Mouse (Mus musculus): ENCODE data around the gene 2300003K06Rik.
"Not testable (repeated sequence)": the region's sequence is repeated elsewhere in the genome, so short reads cannot be mapped to it uniquely, and the experiment has no call there.

Gene 2300003K06Rik

DNA sequence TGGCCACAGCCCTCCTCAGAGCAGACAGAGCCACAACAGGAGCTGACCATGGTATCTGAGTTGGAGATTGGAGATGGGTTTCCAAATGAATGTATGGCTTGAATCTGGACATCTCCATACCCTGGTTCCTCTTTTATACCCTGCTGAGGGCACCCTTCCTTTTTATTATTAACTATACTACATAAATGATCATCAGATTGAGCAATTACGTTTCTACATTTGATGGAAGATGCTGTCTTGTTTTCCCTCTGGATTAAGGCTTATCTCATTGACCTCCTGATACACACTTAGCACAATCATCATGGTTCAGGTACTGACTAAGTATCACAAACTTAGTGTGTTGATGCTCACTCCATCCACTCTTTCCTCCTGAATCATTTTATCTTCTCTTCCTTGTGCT is at the start of gene 2300003K06Rik:
Gene 2300003K06Rik (minus strand): TSS at position 101 of the 400 bp plus-strand sequence.
- DNase-seq: no peak

DNA sequence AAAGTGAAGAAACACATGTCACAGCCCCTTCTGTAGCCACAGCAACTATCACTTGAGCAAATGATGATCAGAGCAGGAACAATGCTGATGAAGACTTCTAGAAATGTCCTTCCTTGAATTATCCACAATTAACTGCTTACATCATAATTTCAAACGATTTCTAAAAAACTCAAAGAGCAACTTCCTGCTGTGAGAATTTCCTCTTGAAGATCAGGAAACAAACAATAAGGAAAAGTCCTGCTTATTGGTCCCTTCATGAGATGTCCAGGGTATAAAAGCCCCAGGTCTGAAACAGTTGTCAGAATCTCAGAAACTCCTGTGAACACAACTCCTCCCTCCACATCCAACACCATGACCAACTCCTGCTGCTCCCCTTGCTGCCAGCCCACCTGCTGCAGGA is 41.0 kb upstream of the 2300003K06Rik start, which contains the start of gene Gm11567:
Gene Gm11567 (plus strand): TSS at position 301 of the 400 bp plus-strand sequence.
- DNase-seq: not testable (repeated sequence)

DNA sequence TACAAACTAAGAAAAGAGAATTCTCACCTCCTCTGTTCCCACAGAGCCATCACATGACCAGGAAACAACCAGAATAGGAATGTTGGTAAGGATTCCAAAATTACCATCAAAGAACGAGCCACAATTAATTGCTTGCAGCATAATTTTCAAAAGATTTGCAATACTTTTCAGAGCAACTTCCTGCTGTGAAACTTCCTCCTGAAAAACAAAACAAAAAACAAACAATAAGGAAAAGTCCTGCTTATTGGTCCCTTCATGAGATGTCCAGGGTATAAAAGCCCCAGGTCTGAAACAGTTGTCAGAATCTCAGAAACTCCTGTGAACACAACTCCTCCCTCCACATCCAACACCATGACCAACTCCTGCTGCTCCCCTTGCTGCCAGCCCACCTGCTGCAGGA is 35.2 kb upstream of the 2300003K06Rik start, which contains the start of gene Krtap9-1:
Gene Krtap9-1 (plus strand): TSS at position 301 of the 400 bp plus-strand sequence.
- DNase-seq: not testable (repeated sequence)

GRCm38 (mm10) chr11:99864176-99864575 is 26.3 kb upstream of the 2300003K06Rik start, which contains the start of gene Gm11559:
TSS of gene Gm11559 (plus strand) at chr11:99864476.
- not testable (repeated sequence) for DNase-seq

DNA sequence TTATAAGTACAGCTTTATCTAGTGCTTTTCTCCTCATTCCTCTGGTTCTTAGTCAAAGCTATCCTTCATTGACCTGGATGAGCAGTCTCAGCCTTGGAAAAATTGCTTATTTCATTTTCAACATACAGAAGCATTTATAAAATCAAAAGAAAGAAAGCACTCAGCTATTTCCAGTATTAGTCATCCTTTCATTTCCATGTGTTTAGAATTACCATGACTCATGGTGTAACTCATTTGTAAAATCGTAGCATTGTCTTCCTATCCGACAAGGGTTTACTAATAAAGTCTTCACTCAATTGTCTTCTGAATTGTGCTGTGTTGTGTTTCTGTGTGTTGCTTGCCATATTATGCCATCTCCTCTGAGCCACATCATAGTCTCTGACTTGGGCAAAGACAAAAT is 20.9 kb upstream of the 2300003K06Rik start:
- DNase-seq: no peak

DNA sequence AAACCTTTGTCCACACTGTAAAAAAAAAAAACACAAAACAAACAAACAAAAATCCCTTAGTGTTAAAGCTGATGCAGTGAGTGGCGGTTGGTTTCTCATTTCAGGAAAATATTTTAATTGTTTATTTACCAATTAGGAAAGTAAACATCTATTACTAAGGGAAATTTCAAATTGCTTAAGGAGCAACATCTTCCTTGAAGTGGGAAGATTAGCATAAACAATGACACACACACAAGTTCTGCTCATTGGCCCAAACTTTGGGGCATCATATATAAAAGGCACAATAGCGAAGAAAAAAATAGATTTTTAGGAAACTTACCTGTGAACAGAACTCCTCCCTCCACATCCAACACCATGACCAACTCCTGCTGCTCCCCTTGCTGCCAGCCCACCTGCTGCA is 19.8 kb upstream of the 2300003K06Rik start, which contains the start of gene Gm11568:
Gene Gm11568 (plus strand): TSS at position 301 of the 400 bp plus-strand sequence.
- DNase-seq: no peak

DNA sequence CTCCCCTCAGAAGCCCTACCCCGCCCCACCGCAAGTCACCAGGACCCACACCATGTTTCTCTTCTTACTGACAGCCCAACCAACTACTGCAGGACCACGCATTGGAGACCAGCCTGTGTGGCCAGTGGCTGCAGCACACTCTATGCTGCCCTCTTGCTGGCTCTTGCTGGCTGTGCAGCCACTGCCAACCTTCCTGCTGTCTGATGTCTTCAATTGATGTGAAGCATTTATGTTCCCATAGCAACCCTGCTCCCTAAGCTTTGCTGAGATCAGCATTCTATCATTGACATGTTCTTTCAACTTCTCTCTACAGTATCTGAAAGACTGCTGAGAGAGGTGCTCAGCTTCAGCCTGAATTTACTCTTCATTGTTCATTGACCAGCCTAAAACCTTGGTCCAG is 16.3 kb upstream of the 2300003K06Rik start:
- no peak for DNase-seq

DNA sequence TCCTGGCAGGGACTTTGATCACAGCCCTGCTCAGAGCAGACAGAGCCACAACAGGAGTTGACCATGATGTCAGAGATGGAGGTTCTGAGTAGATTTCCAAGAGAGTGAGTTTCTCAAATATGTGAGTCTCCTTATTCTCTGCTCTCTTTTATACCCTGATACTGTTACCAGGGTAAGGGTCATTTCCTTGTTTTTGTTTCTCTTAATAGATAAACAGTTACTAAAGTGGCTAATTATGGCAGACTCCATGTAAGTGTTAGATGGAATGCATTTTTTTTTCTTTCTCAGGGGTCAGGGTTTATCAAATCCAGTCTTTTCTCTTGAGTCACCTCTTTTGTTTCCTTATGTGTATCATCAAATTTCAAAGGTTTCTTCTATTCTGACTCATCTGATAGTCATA is 13.6 kb upstream of the 2300003K06Rik start, which contains the start of gene Krtap4-16:
Gene Krtap4-16 (minus strand): TSS at position 101 of the 400 bp plus-strand sequence.
- no peak for DNase-seq

- no peak for DNase-seq
Measured at GRCm38 (mm10) chr11:99846746-99847145, 8.9 kb upstream of the 2300003K06Rik start.

- DNase-seq: no peak
Measured at GRCm38 (mm10) chr11:99842185-99842584, 4.3 kb upstream of the 2300003K06Rik start.

- not testable (repeated sequence) for DNase-seq
Measured at GRCm38 (mm10) chr11:99815566-99815965, 22.3 kb downstream of the 2300003K06Rik start, which contains the start of gene Gm11564. TSS of gene Gm11564 (minus strand) at chr11:99815666.

DNA sequence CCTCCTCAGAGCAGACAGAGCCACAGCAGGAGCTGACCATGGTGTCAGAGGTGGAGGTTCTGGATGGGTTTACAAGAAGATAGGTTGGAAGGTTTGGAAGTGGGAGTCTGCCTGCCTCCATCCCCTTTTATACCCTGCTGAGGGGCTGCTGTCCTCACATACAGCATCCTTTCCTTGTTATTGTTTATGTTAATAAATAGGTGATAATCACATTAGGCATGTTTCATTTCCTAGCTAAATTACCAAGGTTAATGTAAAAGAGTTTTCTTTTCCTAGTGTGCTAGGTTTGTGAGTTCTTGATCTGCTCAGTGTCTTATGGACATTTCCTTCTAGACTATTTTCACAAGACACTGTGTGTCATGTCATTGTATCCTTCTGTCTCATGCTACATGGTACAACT is 28.1 kb downstream of the 2300003K06Rik start, which contains the start of gene Krtap4-13:
Gene Krtap4-13 (minus strand): TSS at position 101 of the 400 bp plus-strand sequence.
- not testable (repeated sequence) for DNase-seq

GRCm38 (mm10) chr11:99804346-99804745 is 33.5 kb downstream of the 2300003K06Rik start, which contains the start of gene Gm11554:
TSS of gene Gm11554 (minus strand) at chr11:99804446.
- DNase-seq: not testable (repeated sequence)

- not testable (repeated sequence) for DNase-seq
Measured at GRCm38 (mm10) chr11:99798832-99799231, 39.0 kb downstream of the 2300003K06Rik start, which contains the start of gene Gm11569. TSS of gene Gm11569 (minus strand) at chr11:99798932.

DNA sequence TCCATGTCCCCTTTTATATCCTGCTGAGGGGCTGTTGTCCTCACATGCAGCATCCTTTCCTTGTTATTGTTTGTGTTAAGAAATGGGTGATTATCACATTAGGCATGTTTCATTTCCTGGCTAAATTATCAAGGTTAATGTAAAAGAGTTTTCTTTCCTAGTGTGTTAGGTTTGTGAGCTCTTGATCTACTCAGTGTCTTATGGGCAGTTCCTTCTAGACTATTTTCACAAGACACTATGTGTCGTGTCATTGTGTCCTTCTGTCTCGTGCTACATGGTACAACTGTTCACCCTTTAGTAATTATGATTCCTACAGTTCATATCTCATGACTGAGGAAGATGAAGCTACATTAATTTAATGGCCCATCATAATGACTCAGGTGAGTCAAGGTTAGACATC is 44.5 kb downstream of the 2300003K06Rik start, which contains the start of gene Gm11596:
Gene Gm11596 (minus strand): TSS at position 101 of the 400 bp plus-strand sequence.
- DNase-seq: no peak
